Mouse (Mus musculus): ENCODE results near the gene Fam120c. TPM values are rescaled to one million over a fixed set of nuclear protein-coding genes. Genes with fewer than 3 reads are reported as not detected.

The Fam120c gene
- polyA plus RNA-seq, 1 experiment, result 3.3 TPM

DNA sequence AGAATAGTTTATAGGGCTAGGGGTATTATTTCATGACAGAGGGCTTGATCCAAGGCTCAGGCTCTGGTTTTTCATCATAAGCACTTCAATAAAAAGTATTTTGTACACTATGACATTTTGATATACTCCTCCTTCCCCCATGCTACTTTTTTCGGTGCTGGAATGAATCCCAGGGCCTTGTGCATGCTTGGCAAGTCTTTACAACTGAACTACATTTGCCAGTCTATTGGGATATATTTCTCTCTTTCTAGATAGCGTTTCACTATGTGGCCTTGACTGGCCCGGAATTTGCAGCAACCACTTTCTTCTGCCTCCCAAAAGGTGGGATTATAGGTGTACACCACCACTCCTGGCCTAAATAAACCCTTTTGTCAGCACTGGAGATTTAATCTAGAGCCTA is 169.1 kb downstream of the Fam120c start:
- no peak for TF ChIP-seq GATA1 (IDR thresholded peaks at IDR 0.05; ENCODE audit: low read length)

DNA sequence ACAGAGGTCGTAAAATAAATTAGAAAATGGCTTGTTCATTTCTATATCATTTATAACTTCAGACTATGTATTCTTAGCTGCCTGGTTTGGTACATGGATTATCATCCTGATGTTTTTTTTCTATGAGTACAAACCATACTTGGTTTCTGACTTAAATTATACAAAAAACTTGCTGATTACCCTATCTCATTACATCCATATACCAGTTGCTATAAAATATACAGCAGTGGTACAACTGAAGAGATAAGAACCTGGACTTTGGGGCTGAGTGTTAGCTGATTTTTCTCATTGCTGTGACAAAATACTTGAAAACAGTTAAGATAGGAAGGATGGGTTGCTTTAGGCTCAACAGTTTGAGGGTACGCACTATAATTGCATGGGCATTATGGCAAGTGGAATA is 169.7 kb downstream of the Fam120c start:
- no peak for TF ChIP-seq GATA1 (IDR thresholded peaks at IDR 0.05; ENCODE audit: low read length)

GRCm38 (mm10) chrX:151518181-151518580 is 174.2 kb downstream of the Fam120c start:
- no peak for TF ChIP-seq GATA1 (IDR thresholded peaks at IDR 0.05; ENCODE audit: low read length)

GRCm38 (mm10) chrX:151520127-151520457 is 176.1 kb downstream of the Fam120c start:
- TF ChIP-seq GATA1 (IDR thresholded peaks at IDR 0.05; ENCODE audit: low read length), result no peak

DNA sequence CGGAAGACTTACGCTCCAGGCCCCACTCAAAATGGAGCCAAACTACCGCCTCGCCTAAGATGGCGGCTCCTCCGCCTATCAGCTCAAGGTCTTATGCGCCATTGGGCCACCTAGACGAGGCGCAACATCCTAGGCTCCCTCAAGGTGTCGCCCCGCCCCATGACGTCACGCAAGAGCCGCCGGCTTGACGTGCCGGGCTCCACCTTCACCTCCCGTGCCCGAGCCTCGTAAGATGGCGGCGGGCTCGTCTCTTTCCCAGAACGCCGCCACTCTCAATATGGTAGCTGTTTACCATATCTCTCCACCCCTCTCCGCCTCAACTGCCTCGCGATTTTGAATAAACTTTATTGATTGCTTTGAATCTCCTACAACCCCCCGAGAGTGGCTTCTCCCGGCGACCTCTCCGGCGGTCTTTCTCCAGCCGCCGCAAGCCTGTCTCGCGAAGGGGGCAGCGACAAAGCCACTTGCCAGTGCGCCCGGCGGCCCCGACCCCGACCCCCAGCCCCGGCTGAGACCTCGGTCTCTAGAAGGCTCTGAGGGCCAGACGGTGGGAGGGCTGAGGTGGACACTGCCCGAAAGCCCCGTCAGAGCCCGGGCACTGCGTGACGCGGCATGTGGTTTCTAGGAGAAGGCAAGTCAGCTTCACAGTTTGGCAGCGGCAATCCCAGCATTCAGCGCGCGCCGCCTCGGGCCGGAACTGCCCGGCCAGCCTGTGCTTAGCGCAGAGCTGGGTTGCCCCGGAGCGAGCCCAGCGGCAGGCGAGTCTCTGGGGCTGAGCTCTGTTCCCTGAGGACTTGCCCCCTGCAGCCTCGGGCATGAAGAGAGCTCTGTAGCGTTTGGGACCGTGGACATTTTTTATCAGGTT is 176.7 kb downstream of the Fam120c start, which contains the start of gene Phf8:
Phf8 (plus strand) TSS at position 215 of the 865 bp plus-strand sequence.
- TF ChIP-seq GATA1 (IDR thresholded peaks at IDR 0.05; ENCODE audit: low read length), result no peak

Other genes with a start within 250 kb of the Fam120c start
- gene Tsr2, start 247.6 kb upstream of the Fam120c start, polyA plus RNA-seq (2012), result 6.9 and 7.1 TPM in 2 replicates
- gene Wnk3, start 146.1 kb upstream of the Fam120c start, polyA plus RNA-seq (2012), result not detected in 2 replicates
- gene Phf8, start 176.5 kb downstream of the Fam120c start, polyA plus RNA-seq (2012), result 5.0 and 5.3 TPM in 2 replicates